ENCODE assay signal across 9 mouse cellular contexts in genomic region chr13:64438863-64439452, GRCm38 (mm10). TPM values are rescaled to one million over a fixed set of nuclear protein-coding genes. Genes with fewer than 3 reads are reported as not detected.
DNase-seq lines count a peak whose midpoint lies in the region; ATAC-seq lines count a peak whose summit lies in the region.
"Had no signal": no experiment of that assay in that cellular context is flagged by ENCODE, and none has a peak within 500 bp of the region (broad histone marks: within the 10 kb centered on the region; RNA-seq: fewer than 3 reads in every experiment).

No protein-coding gene starts in this region.

- no peak overlapping the region for H3K27ac ChIP-seq in hindbrain, embryonic 16.5 days (ENCODE audit: low read depth, low read length)
- H3K27ac ChIP-seq: limb, embryonic 15.5 days had no signal

- no peaks in the 10 kb centered on the region for H3K27me3 ChIP-seq in hindbrain, embryonic 16.5 days (replicated peaks; ENCODE audit: control insufficient read depth, insufficient read depth, low read length)
- H3K27me3 ChIP-seq: limb, embryonic 15.5 days had no signal

- 49% methylated on average over 9 of the region's 9 CpGs for whole genome bisulfite sequencing in hindbrain, embryonic 16.5 days

- H3K9me3 ChIP-seq in hindbrain, embryonic 16.5 days (ENCODE audit: control insufficient read depth, low read length), result no peaks in the 10 kb centered on the region
- H3K9me3 ChIP-seq: limb, embryonic 15.5 days had no signal

- 0 out of 2 replicates have a peak, but pooled peaks cover 4% of the 10 kb centered on the region for H3K36me3 ChIP-seq in hindbrain, embryonic 16.5 days (ENCODE audit: control insufficient read depth, insufficient read depth, low read length)

- no peak overlapping the region for H3K4me2 ChIP-seq in hindbrain, embryonic 16.5 days (ENCODE audit: low read length)
- H3K4me2 ChIP-seq: limb, embryonic 15.5 days had no signal

- no peak overlapping the region for H3K9ac ChIP-seq in hindbrain, embryonic 16.5 days (ENCODE audit: low read depth, low read length)
- H3K9ac ChIP-seq: limb, embryonic 15.5 days had no signal

- H3K4me3 ChIP-seq in hindbrain, embryonic 16.5 days (ENCODE audit: low read length), result no peak overlapping the region
- H3K4me3 ChIP-seq: limb, embryonic 15.5 days had no signal

- ATAC-seq in hindbrain, embryonic 16.5 days, result peak; percentile 77

- H3K4me1 ChIP-seq in hindbrain, embryonic 16.5 days (ENCODE audit: control insufficient read depth, insufficient read depth, low read depth, low read length), result no peaks in the 10 kb centered on the region
- H3K4me1 ChIP-seq: limb, embryonic 15.5 days had no signal

- DNase-seq in T-cell, adult 2 months (ENCODE audit: low spot score), result peak; percentile 70
- DNase-seq in cerebellum, adult 9-11 months, result peak; percentile 74
- DNase-seq in frontal cortex, postnatal 25 days (ENCODE audit: low spot score in 2 of 2), result peak; percentile 31 to 64
- peak; percentile 44 for DNase-seq in left cerebral cortex, adult 11 months (ENCODE audit: low spot score)
- peak; percentile 44 to 82 for DNase-seq in lung, postnatal 4 days
- peak; percentile 75 for DNase-seq in right cerebral cortex, adult 18-20 months
- no peak for DNase-seq in yolk sac, embryonic 10.5 days (ENCODE audit: low spot score)

RNA-seq across cellular contexts. Expression of gene Cdk20, which starts 6.8 kb away (rescaled TPM):
- 26.6 and 27.3 TPM in 2 replicates for polyA plus RNA-seq in hindbrain, embryonic 16.5 days (2015; fragmentation: Nextera tagmentation; extraction: Ambion mirVana)

RNA-seq across cellular contexts. Expression of gene Fam240b, which starts 58.6 kb away (rescaled TPM):
- polyA plus RNA-seq in hindbrain, embryonic 16.5 days (2015; fragmentation: Nextera tagmentation; extraction: Ambion mirVana), result 0.24 TPM in 1 of 2 replicates, not detected in the other
- polyA plus RNA-seq: limb, embryonic 15.5 days had no signal
